Mouse (Mus musculus) thymus, adult 2 months (tissue): ENCODE results near the gene Myom1.

Experiments
- CTCF ChIP-seq: fragments of 200-500 bp; IDR thresholded peaks from 2 replicates; pipeline ENCODE4 v1.5.1; 2012; ENCODE audit warnings: mild to moderate bottlenecking, control low read depth, low read length, moderate library complexity, borderline replicate concordance; ENCODE audit not compliant: control insufficient read depth, poor library complexity, insufficient read depth; ENCODE audit errors: extremely low read depth
- POLR2A ChIP-seq: fragments of 200-500 bp; IDR thresholded peaks from 2 replicates; pipeline ENCODE4 v1.6.1; 2012; ENCODE audit warnings: mild to moderate bottlenecking, low read length, control low read depth, moderate library complexity; ENCODE audit not compliant: control insufficient read depth, poor library complexity, insufficient read depth; ENCODE audit errors: extremely low read depth

DNA sequence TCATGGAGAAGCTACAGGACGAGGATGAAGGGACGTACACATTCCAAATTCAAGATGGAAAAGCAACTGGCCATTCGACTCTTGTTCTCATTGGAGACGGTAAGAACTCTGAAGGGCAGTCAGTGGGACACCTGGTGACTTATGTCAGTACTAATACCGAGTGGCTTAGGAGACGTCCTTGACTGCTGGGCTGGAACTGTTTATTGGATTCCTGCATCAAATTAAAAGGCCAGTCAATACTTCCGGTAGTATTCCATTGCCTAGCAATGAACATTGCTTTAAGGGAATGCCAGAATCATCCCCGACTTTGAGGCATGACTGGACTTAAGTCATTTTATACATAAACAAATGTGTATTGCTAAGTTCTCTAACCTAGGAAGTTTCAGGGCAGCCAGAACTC is 103.8 kb downstream of the Myom1 start:
- no peak for TF ChIP-seq CTCF
- no peak for TF ChIP-seq POLR2A
